Comparison of ENCODE assay signal across 10 mouse cellular contexts in genomic region chr13:23506351-23506750, GRCm38 (mm10). TPM values are rescaled to one million over a fixed set of nuclear protein-coding genes. Genes with fewer than 3 reads are reported as not detected.
DNase-seq lines count a peak whose midpoint lies in the region; ATAC-seq lines count a peak whose summit lies in the region.
"Had no signal": no experiment of that assay in that cellular context is flagged by ENCODE, and none has a peak within 500 bp of the region (broad histone marks: within the 10 kb centered on the region; RNA-seq: fewer than 3 reads in every experiment).

No protein-coding gene starts in this region.

- no peaks in the 10 kb centered on the region for H3K9me3 ChIP-seq in kidney, embryonic 14.5 days (ENCODE audit: control insufficient read depth, low read length)
- no peaks in the 10 kb centered on the region for H3K9me3 ChIP-seq in heart, embryonic 14.5 days (ENCODE audit: control insufficient read depth, low read length)
- no peaks in the 10 kb centered on the region for H3K9me3 ChIP-seq in liver, embryonic 12.5 days (replicated peaks)
- H3K9me3 ChIP-seq in neural tube, embryonic 15.5 days (replicated peaks) = no peaks in the 10 kb centered on the region

- no peak overlapping the region for H3K27ac ChIP-seq in kidney, embryonic 14.5 days (ENCODE audit: low read depth, low read length)
- peak overlapping the region in 1 of 2 experiments; percentile 35; a peak in 1 of 4 replicates for H3K27ac ChIP-seq in heart, embryonic 14.5 days (replicated peaks in 1 of 2; ENCODE audit: control insufficient read depth in 1 of 2, insufficient read depth in 1 of 2, low read depth in 2 of 2, low read length in 2 of 2)
- peak overlapping the region; percentile 62 for H3K27ac ChIP-seq in liver, embryonic 12.5 days
- H3K27ac ChIP-seq in neural tube, embryonic 15.5 days (replicated peaks) = no peak overlapping the region

- no peaks in the 10 kb centered on the region for H3K36me3 ChIP-seq in kidney, embryonic 14.5 days (ENCODE audit: control insufficient read depth, insufficient read depth, low read length)
- no peaks in the 10 kb centered on the region for H3K36me3 ChIP-seq in heart, embryonic 14.5 days (ENCODE audit: control insufficient read depth, insufficient read depth, low read length)
- H3K36me3 ChIP-seq in liver, embryonic 12.5 days = no peaks in the 10 kb centered on the region
- H3K36me3 ChIP-seq in neural tube, embryonic 15.5 days = no peaks in the 10 kb centered on the region

- peak overlapping the region; percentile 52 for H3K4me2 ChIP-seq in kidney, embryonic 14.5 days (replicated peaks; ENCODE audit: low read depth, low read length)
- peak overlapping the region; percentile 63 for H3K4me2 ChIP-seq in heart, embryonic 14.5 days (ENCODE audit: low read length)
- peak overlapping the region; percentile 82 for H3K4me2 ChIP-seq in liver, embryonic 12.5 days
- H3K4me2 ChIP-seq in neural tube, embryonic 15.5 days = peak overlapping the region; percentile 46

- peaks cover 23% of the 10 kb centered on the region for H3K4me1 ChIP-seq in kidney, embryonic 14.5 days (ENCODE audit: control insufficient read depth, insufficient read depth, low read length)
- H3K4me1 ChIP-seq in heart, embryonic 14.5 days (ENCODE audit: control insufficient read depth in 2 of 2, insufficient read depth in 2 of 2, low read length in 2 of 2) = peaks cover 14 to 27% of the 10 kb centered on the region in 2 experiments
- peaks cover 65% of the 10 kb centered on the region for H3K4me1 ChIP-seq in liver, embryonic 12.5 days
- peaks cover 6% of the 10 kb centered on the region for H3K4me1 ChIP-seq in neural tube, embryonic 15.5 days

- DNase-seq in kidney, postnatal 14 days = no peak
- peak; percentile 82 for DNase-seq in ZHBTc4 (ENCODE audit: low read depth, low spot score)
- no peak for DNase-seq in frontal cortex, adult 2 months (ENCODE audit: extremely low spot score in 1 of 2, low spot score in 1 of 2)
- no peak for DNase-seq in Muller cell, postnatal 12 days (ENCODE audit: inconsistent ontology term)

- peak overlapping the region; percentile 31 for H3K4me3 ChIP-seq in kidney, embryonic 14.5 days (ENCODE audit: low read length)
- peak overlapping the region in 1 of 2 experiments; percentile 33; a peak in 2 of 4 replicates for H3K4me3 ChIP-seq in heart, embryonic 14.5 days (ENCODE audit: control insufficient read depth in 1 of 2, insufficient read depth in 1 of 2, low read depth in 1 of 2, low read length in 2 of 2)
- H3K4me3 ChIP-seq in liver, embryonic 12.5 days = peak overlapping the region; percentile 60
- H3K4me3 ChIP-seq in neural tube, embryonic 15.5 days (replicated peaks) = no peak overlapping the region

- no peak overlapping the region for H3K9ac ChIP-seq in kidney, embryonic 14.5 days (ENCODE audit: low read depth, low read length)
- peak overlapping the region; percentile 68 for H3K9ac ChIP-seq in heart, embryonic 14.5 days (ENCODE audit: low read length)
- H3K9ac ChIP-seq in liver, embryonic 12.5 days = peak overlapping the region; percentile 75
- H3K9ac ChIP-seq in neural tube, embryonic 15.5 days (replicated peaks) = no peak overlapping the region

- WGBS in kidney, embryonic 14.5 days = 6% methylated on average over 13 of the region's 13 CpGs
- WGBS in heart, embryonic 14.5 days = 10% methylated on average over 13 of the region's 13 CpGs
- 1% methylated on average over 13 of the region's 13 CpGs for WGBS in liver, embryonic 12.5 days (ENCODE audit: insufficient replicate concordance)
- 6% methylated on average over 13 of the region's 13 CpGs for WGBS in neural tube, embryonic 15.5 days

- no peaks in the 10 kb centered on the region for H3K27me3 ChIP-seq in kidney, embryonic 14.5 days (ENCODE audit: control insufficient read depth, insufficient read depth, low read length)
- no peaks in the 10 kb centered on the region for H3K27me3 ChIP-seq in heart, embryonic 14.5 days (ENCODE audit: control insufficient read depth, insufficient read depth, low read length)
- H3K27me3 ChIP-seq in liver, embryonic 12.5 days (replicated peaks) = 0 out of 2 replicates have a peak, but pooled peaks cover 2% of the 10 kb centered on the region
- 0 out of 2 replicates have a peak, but pooled peaks cover 3% of the 10 kb centered on the region for H3K27me3 ChIP-seq in neural tube, embryonic 15.5 days (replicated peaks)

- ATAC-seq in kidney, embryonic 14.5 days (ENCODE audit: low FRiP score, low TSS enrichment) = no peak
- no peak for ATAC-seq in heart, embryonic 14.5 days (ENCODE audit: insufficient number of reproducible peaks, insufficient read depth, low FRiP score, low read depth)
- ATAC-seq in liver, embryonic 12.5 days = peak; percentile 39
- no peak for ATAC-seq in neural tube, embryonic 15.5 days (ENCODE audit: low FRiP score)

RNA-seq across cellular contexts. Expression of gene Btn2a2, which starts 17.7 kb away (rescaled TPM):
- polyA plus RNA-seq in kidney, embryonic 14.5 days (2014; fragmentation: Nextera tagmentation; extraction: Ambion mirVana) = 0.31 and 0.87 TPM in 2 replicates
- polyA plus RNA-seq in heart, embryonic 14.5 days (2014; fragmentation: Nextera tagmentation; extraction: Ambion mirVana) = 0.40 and 0.43 TPM in 2 replicates
- 0.07 TPM in 1 of 2 replicates, not detected in the other for polyA plus RNA-seq in liver, embryonic 12.5 days (2016; fragmentation: Nextera tagmentation; extraction: Ambion mirVana)
- 0.14 and 0.22 TPM in 2 replicates for polyA plus RNA-seq in neural tube, embryonic 15.5 days (2015; fragmentation: Nextera tagmentation; extraction: Ambion mirVana)
- 0.38 and 0.46 TPM in 2 replicates for polyA plus RNA-seq in frontal cortex, adult 2 months (2012; rRNA removed)
- polyA plus RNA-seq: neural tube, embryonic 14.5 days had no signal

RNA-seq across cellular contexts. Expression of gene Hist1h4h, which starts 24.5 kb away (rescaled TPM):
- polyA plus RNA-seq in kidney, embryonic 14.5 days (2014; fragmentation: Nextera tagmentation; extraction: Ambion mirVana) = 6.1 and 9.9 TPM in 2 replicates
- 7.5 and 8.5 TPM in 2 replicates for polyA plus RNA-seq in heart, embryonic 14.5 days (2014; fragmentation: Nextera tagmentation; extraction: Ambion mirVana)
- polyA plus RNA-seq in liver, embryonic 12.5 days (2016; fragmentation: Nextera tagmentation; extraction: Ambion mirVana) = 4.4 and 4.7 TPM in 2 replicates
- 1.5 and 4.5 TPM in 2 replicates for polyA plus RNA-seq in neural tube, embryonic 15.5 days (2015; fragmentation: Nextera tagmentation; extraction: Ambion mirVana)
- 26.6 and 33.5 TPM in 2 replicates for polyA plus RNA-seq in frontal cortex, adult 2 months (2012; rRNA removed)

RNA-seq across cellular contexts. Expression of gene Hist1h2af, which starts 27.4 kb away (rescaled TPM):
- 13.8 and 28.7 TPM in 2 replicates for polyA plus RNA-seq in kidney, embryonic 14.5 days (2014; fragmentation: Nextera tagmentation; extraction: Ambion mirVana)
- polyA plus RNA-seq in heart, embryonic 14.5 days (2014; fragmentation: Nextera tagmentation; extraction: Ambion mirVana) = 3.8 and 5.4 TPM in 2 replicates
- 7.8 and 13.9 TPM in 2 replicates for polyA plus RNA-seq in liver, embryonic 12.5 days (2016; fragmentation: Nextera tagmentation; extraction: Ambion mirVana)
- polyA plus RNA-seq in neural tube, embryonic 15.5 days (2015; fragmentation: Nextera tagmentation; extraction: Ambion mirVana) = 0.77 TPM in 1 of 2 replicates, not detected in the other
- 3.9 and 9.2 TPM in 2 replicates for polyA plus RNA-seq in frontal cortex, adult 2 months (2012; rRNA removed)
- polyA plus RNA-seq: neural tube, embryonic 14.5 days had no signal

RNA-seq across cellular contexts. Expression of gene Hist1h3g, which starts 28.9 kb away (rescaled TPM):
- polyA plus RNA-seq in kidney, embryonic 14.5 days (2014; fragmentation: Nextera tagmentation; extraction: Ambion mirVana) = 8.2 and 12.5 TPM in 2 replicates
- polyA plus RNA-seq in heart, embryonic 14.5 days (2014; fragmentation: Nextera tagmentation; extraction: Ambion mirVana) = 3.0 and 4.3 TPM in 2 replicates
- polyA plus RNA-seq in liver, embryonic 12.5 days (2016; fragmentation: Nextera tagmentation; extraction: Ambion mirVana) = 12.9 and 16.3 TPM in 2 replicates
- polyA plus RNA-seq in neural tube, embryonic 15.5 days (2015; fragmentation: Nextera tagmentation; extraction: Ambion mirVana) = 0.51 and 0.64 TPM in 2 replicates
- polyA plus RNA-seq in frontal cortex, adult 2 months (2012; rRNA removed) = 0.46 and 0.82 TPM in 2 replicates
- polyA plus RNA-seq: cerebellum, adult 2 months had no signal

RNA-seq across cellular contexts. Expression of gene Hist1h2bh, which starts 36.8 kb away (rescaled TPM):
- polyA plus RNA-seq in kidney, embryonic 14.5 days (2014; fragmentation: Nextera tagmentation; extraction: Ambion mirVana) = 1.4 and 2.9 TPM in 2 replicates
- polyA plus RNA-seq in heart, embryonic 14.5 days (2014; fragmentation: Nextera tagmentation; extraction: Ambion mirVana) = 0.65 and 0.66 TPM in 2 replicates
- 1.4 and 1.5 TPM in 2 replicates for polyA plus RNA-seq in liver, embryonic 12.5 days (2016; fragmentation: Nextera tagmentation; extraction: Ambion mirVana)
- polyA plus RNA-seq in neural tube, embryonic 15.5 days (2015; fragmentation: Nextera tagmentation; extraction: Ambion mirVana) = 0.22 and 0.51 TPM in 2 replicates
- 0.15 and 0.44 TPM in 2 replicates for polyA plus RNA-seq in frontal cortex, adult 2 months (2012; rRNA removed)
- polyA plus RNA-seq: neural tube, embryonic 14.5 days had no signal

Comparison
In these comparisons a context has a peak if more than half of its experiments do, and no peak if none do; other contexts are left out.
1. H3K9ac ChIP-seq: peak in heart, embryonic 14.5 days (single experiment) and liver, embryonic 12.5 days (single experiment); none in kidney, embryonic 14.5 days (single experiment) and neural tube, embryonic 15.5 days (single experiment).
2. Peak in every context shown above with its lines, with median percentiles within 50 percentile points of each other: H3K4me2 ChIP-seq.